Mouse (Mus musculus): Measurements from ENCODE around the gene Pdzd2. TPM values are rescaled to one million over a fixed set of nuclear protein-coding genes. Genes with fewer than 3 reads are reported as not detected.

Pdzd2 gene
- polyA plus RNA-seq, 1 experiment from 2014 or later, result 3.6 TPM

- Histone ChIP-seq H3K9me3 (no peaks in the 10 kb centered on the region), H3K27ac (replicated peaks) (no peak overlapping the region), H3K27me3 (replicated peaks; ENCODE audit: low read depth, poor library complexity, severe bottlenecking) (no peaks in the 10 kb centered on the region), H3K4me3 (no peak overlapping the region), H3K4me1 (peaks cover 15% of the 10 kb centered on the region), H3K36me3 (replicated peaks) (no peaks in the 10 kb centered on the region)
- DNase-seq (ENCODE audit: low spot score), result no peak
- WGBS, result 92% methylated on average over 1 of the region's 1 CpGs
Observed at GRCm38 (mm10) chr15:12757757-12758156, 18.0 kb upstream of the Pdzd2 start.

GRCm38 (mm10) chr15:12753201-12753600 is 13.5 kb upstream of the Pdzd2 start:
- no peak overlapping the region for H3K27ac ChIP-seq (replicated peaks)
- H3K36me3 ChIP-seq (replicated peaks), result no peaks in the 10 kb centered on the region
- H3K27me3 ChIP-seq (replicated peaks; ENCODE audit: low read depth, poor library complexity, severe bottlenecking), result no peaks in the 10 kb centered on the region
- WGBS, result 71% methylated on average over 4 of the region's 4 CpGs
- no peak overlapping the region for H3K4me3 ChIP-seq
- peaks cover 10% of the 10 kb centered on the region for H3K4me1 ChIP-seq
- no peak for DNase-seq (ENCODE audit: low spot score)
- no peaks in the 10 kb centered on the region for H3K9me3 ChIP-seq

- DNase-seq (ENCODE audit: low spot score), result no peak
- no peak overlapping the region for H3K4me3 ChIP-seq
- no peaks in the 10 kb centered on the region for H3K9me3 ChIP-seq
- no peaks in the 10 kb centered on the region for H3K36me3 ChIP-seq (replicated peaks)
- no peaks in the 10 kb centered on the region for H3K27me3 ChIP-seq (replicated peaks; ENCODE audit: low read depth, poor library complexity, severe bottlenecking)
- peaks cover 10% of the 10 kb centered on the region for H3K4me1 ChIP-seq
- 90% methylated on average over 8 of the region's 8 CpGs for WGBS
- no peak overlapping the region for H3K27ac ChIP-seq (replicated peaks)
Observed at GRCm38 (mm10) chr15:12750963-12751362, 11.2 kb upstream of the Pdzd2 start.

- peaks cover 10% of the 10 kb centered on the region for H3K4me1 ChIP-seq
- WGBS, result 77% methylated on average over 11 of the region's 11 CpGs
- H3K27ac ChIP-seq (replicated peaks), result no peak overlapping the region
- no peak overlapping the region for H3K4me3 ChIP-seq
- no peaks in the 10 kb centered on the region for H3K36me3 ChIP-seq (replicated peaks)
- no peak for DNase-seq (ENCODE audit: low spot score)
- no peaks in the 10 kb centered on the region for H3K9me3 ChIP-seq
- H3K27me3 ChIP-seq (replicated peaks; ENCODE audit: low read depth, poor library complexity, severe bottlenecking), result no peaks in the 10 kb centered on the region
Observed at GRCm38 (mm10) chr15:12749549-12750301, 10.0 kb upstream of the Pdzd2 start.

- Histone ChIP-seq H3K9me3 (no peaks in the 10 kb centered on the region), H3K4me1 (peaks cover 21% of the 10 kb centered on the region), H3K4me3 (no peak overlapping the region), H3K36me3 (replicated peaks) (no peaks in the 10 kb centered on the region), H3K27me3 (replicated peaks; ENCODE audit: low read depth, poor library complexity, severe bottlenecking) (peaks cover 35% of the 10 kb centered on the region), H3K27ac (replicated peaks) (no peak overlapping the region)
- WGBS, result 86% methylated on average over 6 of the region's 6 CpGs
- DNase-seq (ENCODE audit: low spot score), result no peak
Observed at GRCm38 (mm10) chr15:12742117-12742906, 2.6 kb upstream of the Pdzd2 start.

- Histone ChIP-seq H3K27ac (replicated peaks) (no peak overlapping the region), H3K27me3 (replicated peaks; ENCODE audit: low read depth, poor library complexity, severe bottlenecking) (peaks cover 47% of the 10 kb centered on the region), H3K9me3 (no peaks in the 10 kb centered on the region), H3K4me3 (peak overlapping the region; percentile 70), H3K4me1 (peaks cover 27% of the 10 kb centered on the region), H3K36me3 (replicated peaks) (no peaks in the 10 kb centered on the region)
- no peak for DNase-seq (ENCODE audit: low spot score)
- WGBS, result 36% methylated on average over 10 of the region's 10 CpGs
Observed at GRCm38 (mm10) chr15:12738301-12739093, 1.2 kb downstream of the Pdzd2 start.

GRCm38 (mm10) chr15:12735208-12735607 is 4.5 kb downstream of the Pdzd2 start:
- H3K27ac ChIP-seq (replicated peaks), result no peak overlapping the region
- DNase-seq (ENCODE audit: low spot score), result peak; percentile 31

GRCm38 (mm10) chr15:12734221-12734620 is 5.5 kb downstream of the Pdzd2 start:
- no peak for DNase-seq (ENCODE audit: low spot score)
- peaks cover 15% of the 10 kb centered on the region for H3K4me1 ChIP-seq
- H3K27me3 ChIP-seq (replicated peaks; ENCODE audit: low read depth, poor library complexity, severe bottlenecking), result peaks cover 30% of the 10 kb centered on the region
- H3K27ac ChIP-seq (replicated peaks), result no peak overlapping the region
- no peaks in the 10 kb centered on the region for H3K36me3 ChIP-seq (replicated peaks)
- WGBS, result 74% methylated on average over 4 of the region's 4 CpGs
- H3K4me3 ChIP-seq, result no peak overlapping the region
- no peaks in the 10 kb centered on the region for H3K9me3 ChIP-seq

More at GRCm38 (mm10) chr15:12735208-12735607, 4.5 kb downstream of the Pdzd2 start:
- H3K36me3 ChIP-seq (replicated peaks), result no peaks in the 10 kb centered on the region
- H3K4me1 ChIP-seq, result peaks cover 25% of the 10 kb centered on the region
- peaks cover 32% of the 10 kb centered on the region for H3K27me3 ChIP-seq (replicated peaks; ENCODE audit: low read depth, poor library complexity, severe bottlenecking)
- H3K4me3 ChIP-seq, result no peak overlapping the region
- H3K9me3 ChIP-seq, result no peaks in the 10 kb centered on the region
- 40% methylated on average over 2 of the region's 2 CpGs for WGBS

- Histone ChIP-seq H3K4me3 (no peak overlapping the region), H3K27ac (replicated peaks) (no peak overlapping the region), H3K4me1 (peaks cover 6% of the 10 kb centered on the region), H3K27me3 (replicated peaks; ENCODE audit: low read depth, poor library complexity, severe bottlenecking) (peaks cover 14% of the 10 kb centered on the region), H3K9me3 (no peaks in the 10 kb centered on the region), H3K36me3 (replicated peaks) (no peaks in the 10 kb centered on the region)
- 87% methylated on average over 11 of the region's 11 CpGs for WGBS
- DNase-seq (ENCODE audit: low spot score), result no peak
Observed at GRCm38 (mm10) chr15:12732613-12733012, 7.1 kb downstream of the Pdzd2 start.

- Histone ChIP-seq H3K4me3 (no peak overlapping the region), H3K9me3 (no peaks in the 10 kb centered on the region), H3K27me3 (replicated peaks; ENCODE audit: low read depth, poor library complexity, severe bottlenecking) (no peaks in the 10 kb centered on the region), H3K27ac (replicated peaks) (no peak overlapping the region), H3K36me3 (replicated peaks) (no peaks in the 10 kb centered on the region), H3K4me1 (0 out of 2 replicates have a peak, but pooled peaks cover 3% of the 10 kb centered on the region)
- WGBS, result 85% methylated on average over 4 of the region's 4 CpGs
- DNase-seq (ENCODE audit: low spot score), result no peak
Observed at GRCm38 (mm10) chr15:12728381-12728780, 11.3 kb downstream of the Pdzd2 start.

- DNase-seq (ENCODE audit: low spot score), result no peak
- no peak overlapping the region for H3K4me3 ChIP-seq
- 72% methylated on average over 5 of the region's 5 CpGs for WGBS
- H3K9me3 ChIP-seq, result no peaks in the 10 kb centered on the region
- no peaks in the 10 kb centered on the region for H3K36me3 ChIP-seq (replicated peaks)
- H3K4me1 ChIP-seq, result 0 out of 2 replicates have a peak, but pooled peaks cover 3% of the 10 kb centered on the region
- no peaks in the 10 kb centered on the region for H3K27me3 ChIP-seq (replicated peaks; ENCODE audit: low read depth, poor library complexity, severe bottlenecking)
- H3K27ac ChIP-seq (replicated peaks), result no peak overlapping the region
Observed at GRCm38 (mm10) chr15:12725256-12725655, 14.5 kb downstream of the Pdzd2 start.

GRCm38 (mm10) chr15:12721684-12722500 is 17.8 kb downstream of the Pdzd2 start:
- DNase-seq (ENCODE audit: low spot score), result no peak
- H3K9me3 ChIP-seq, result no peaks in the 10 kb centered on the region
- H3K36me3 ChIP-seq (replicated peaks), result no peaks in the 10 kb centered on the region
- no peaks in the 10 kb centered on the region for H3K27me3 ChIP-seq (replicated peaks; ENCODE audit: low read depth, poor library complexity, severe bottlenecking)
- H3K27ac ChIP-seq (replicated peaks), result no peak overlapping the region
- peaks cover 13% of the 10 kb centered on the region for H3K4me1 ChIP-seq
- H3K4me3 ChIP-seq, result no peak overlapping the region
- 82% methylated on average over 6 of the region's 6 CpGs for WGBS

All from embryonic facial prominence, embryonic 10.5 days (tissue).